Mouse (Mus musculus): ENCODE data around the gene Nelfa. TPM values are rescaled to one million over a fixed set of nuclear protein-coding genes. Genes with fewer than 3 reads are reported as not detected.
"Not testable (repeated sequence)": the region's sequence is repeated elsewhere in the genome, so short reads cannot be mapped to it uniquely, and the experiment has no call there.

Gene Nelfa
- polyA plus RNA-seq (2015; fragmentation: Nextera tagmentation; extraction: Ambion mirVana) = 47.7 and 49.9 TPM in 2 replicates

DNA sequence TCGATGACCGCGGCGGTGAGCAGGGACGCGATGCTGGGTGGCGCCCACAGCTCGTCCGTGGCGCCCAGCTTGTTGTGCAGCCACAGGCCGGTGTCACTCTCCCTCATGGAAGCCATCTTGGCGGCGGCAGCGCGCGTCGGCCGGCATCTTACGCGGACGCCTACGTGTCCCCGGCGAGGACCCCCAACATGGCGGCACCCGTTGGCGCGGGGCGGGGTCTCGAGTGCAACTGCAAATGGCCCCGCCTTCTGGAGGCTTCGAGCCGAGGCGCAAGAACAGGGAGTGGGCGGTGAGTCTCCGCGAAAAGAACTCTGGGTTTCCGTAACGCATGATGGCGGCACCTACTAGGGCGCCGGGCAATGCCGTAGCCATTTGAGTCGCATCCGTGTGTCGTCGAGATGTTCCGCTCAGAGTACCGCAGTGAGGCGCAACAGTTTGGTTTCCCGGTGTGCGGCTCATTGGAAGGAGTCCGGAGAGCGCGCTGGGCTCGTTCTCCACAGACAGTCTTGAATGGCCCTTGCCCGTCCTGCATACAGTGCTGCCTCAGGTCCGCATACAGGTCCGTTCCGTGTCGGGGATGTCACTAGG, at the start of gene Nelfa:
TSS of gene Nelfa (minus strand) at position 294 of the 588 bp plus-strand sequence.
- Histone ChIP-seq H3K4me3 (replicated peaks) (peak within 1 kb of the TSS; percentile 90), H3K27ac (peak within 1 kb of the TSS; percentile 93), H3K27me3 (no peaks in the 10 kb centered on the region), H3K4me1 (replicated peaks) (peaks cover 30% of the 10 kb centered on the region), H3K36me3 (peaks cover 10% of the 10 kb centered on the region; the same call in 1 of the 2 replicates), H3K9ac (replicated peaks) (peak within 1 kb of the TSS; percentile 93), H3K4me2 (replicated peaks) (peak within 1 kb of the TSS; percentile 67), H3K9me3 (0 out of 2 replicates have a peak, but pooled peaks cover 4% of the 10 kb centered on the region)
- WGBS = under 1% methylated on average over 61 of the region's 61 CpGs
- peak; percentile 97 for ATAC-seq

- H3K4me3 ChIP-seq (replicated peaks) = peak within 1 kb of the TSS; percentile 87
These were observed 47.3 kb upstream of the Nelfa start, which contains the start of gene Gm1673 for GRCm38 (mm10) chr5:33983309-33984121. Gene Gm1673, plus strand, starts transcription at chr5:33983433.

GRCm38 (mm10) chr5:33982731-33983259, 46.6 kb upstream of the Nelfa start:
- 3% methylated on average over 26 of the region's 26 CpGs for WGBS
- Histone ChIP-seq H3K4me1 (replicated peaks) (peaks cover 46% of the 10 kb centered on the region), H3K27me3 (no peaks in the 10 kb centered on the region), H3K9me3 (no peaks in the 10 kb centered on the region), H3K27ac (peak overlapping the region; percentile 94), H3K4me2 (replicated peaks) (peak overlapping the region; percentile 81), H3K4me3 (replicated peaks) (peak overlapping the region; percentile 87), H3K9ac (replicated peaks) (peak overlapping the region; percentile 94), H3K36me3 (peaks cover 25% of the 10 kb centered on the region)
- ATAC-seq = peak; percentile 65

More at GRCm38 (mm10) chr5:33983309-33984121, 47.3 kb upstream of the Nelfa start, which contains the start of gene Gm1673:
- Histone ChIP-seq H3K9ac (replicated peaks) (peak within 1 kb of the TSS; percentile 94), H3K4me1 (replicated peaks) (peaks cover 46% of the 10 kb centered on the region), H3K36me3 (peaks cover 25% of the 10 kb centered on the region), H3K27ac (peak within 1 kb of the TSS; percentile 94), H3K27me3 (no peaks in the 10 kb centered on the region), H3K9me3 (no peaks in the 10 kb centered on the region), H3K4me2 (replicated peaks) (peak within 1 kb of the TSS; percentile 81)
- ATAC-seq = peak; percentile 89
- WGBS = under 1% methylated on average over 80 of the region's 88 CpGs

DNA sequence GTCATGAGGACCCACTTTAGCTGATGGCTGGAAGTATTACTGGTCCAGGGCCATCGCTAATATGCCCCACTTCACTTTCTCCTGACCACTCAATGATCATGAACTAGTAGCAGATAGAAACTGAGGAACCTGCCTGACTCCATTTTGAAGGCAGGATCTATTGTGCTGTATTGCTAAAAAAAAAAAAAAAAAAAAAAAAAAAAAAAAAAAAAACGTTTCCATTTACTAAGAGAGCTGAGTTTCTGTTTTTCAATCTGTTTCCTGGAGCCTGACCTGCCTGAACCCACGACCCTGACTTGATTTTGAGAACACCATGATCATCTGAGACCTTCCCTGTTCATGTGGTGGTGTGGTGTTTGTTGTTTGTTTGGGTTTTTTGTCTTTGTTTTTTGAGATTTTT, 40.1 kb upstream of the Nelfa start:
- no peak overlapping the region for H3K9ac ChIP-seq (replicated peaks)
- peaks cover 10% of the 10 kb centered on the region; the same call in 1 of the 2 replicates for H3K36me3 ChIP-seq
- no peaks in the 10 kb centered on the region for H3K9me3 ChIP-seq
- H3K27me3 ChIP-seq = no peaks in the 10 kb centered on the region
- no peak overlapping the region for H3K4me3 ChIP-seq (replicated peaks)
- ATAC-seq = no peak
- H3K4me1 ChIP-seq (replicated peaks) = peaks cover 2% of the 10 kb centered on the region
- 41% methylated on average over 3 of the region's 3 CpGs for WGBS
- no peak overlapping the region for H3K4me2 ChIP-seq (replicated peaks)
- H3K27ac ChIP-seq = no peak overlapping the region

- peaks cover 4% of the 10 kb centered on the region; the same call in 1 of the 2 replicates for H3K36me3 ChIP-seq
- no peak overlapping the region for H3K4me2 ChIP-seq (replicated peaks)
- ATAC-seq = no peak
- H3K9me3 ChIP-seq = no peaks in the 10 kb centered on the region
- 63% methylated on average over 2 of the region's 2 CpGs for WGBS
- H3K4me1 ChIP-seq (replicated peaks) = no peaks in the 10 kb centered on the region
- no peak overlapping the region for H3K4me3 ChIP-seq (replicated peaks)
- no peaks in the 10 kb centered on the region for H3K27me3 ChIP-seq
- no peak overlapping the region for H3K9ac ChIP-seq (replicated peaks)
- no peak overlapping the region for H3K27ac ChIP-seq
These were observed 38.5 kb upstream of the Nelfa start for GRCm38 (mm10) chr5:33974736-33975135.

GRCm38 (mm10) chr5:33959382-33959781, 23.2 kb upstream of the Nelfa start:
- ATAC-seq = no peak
- H3K4me3 ChIP-seq (replicated peaks) = no peak overlapping the region
- H3K27me3 ChIP-seq = no peaks in the 10 kb centered on the region
- H3K4me1 ChIP-seq (replicated peaks) = no peaks in the 10 kb centered on the region
- H3K4me2 ChIP-seq (replicated peaks) = no peak overlapping the region
- peaks cover 1% of the 10 kb centered on the region; the same call in 1 of the 2 replicates for H3K9me3 ChIP-seq
- no peak overlapping the region for H3K9ac ChIP-seq (replicated peaks)
- WGBS = 80% methylated on average over 4 of the region's 4 CpGs
- no peak overlapping the region for H3K27ac ChIP-seq
- H3K36me3 ChIP-seq = no peaks in the 10 kb centered on the region

- no peaks in the 10 kb centered on the region for H3K27me3 ChIP-seq
- H3K4me3 ChIP-seq (replicated peaks) = no peak overlapping the region
- no peak overlapping the region for H3K9ac ChIP-seq (replicated peaks)
- H3K36me3 ChIP-seq = no peaks in the 10 kb centered on the region
- no peak overlapping the region for H3K27ac ChIP-seq
- no peaks in the 10 kb centered on the region for H3K4me1 ChIP-seq (replicated peaks)
- peaks cover 13% of the 10 kb centered on the region for H3K9me3 ChIP-seq
- H3K4me2 ChIP-seq (replicated peaks) = no peak overlapping the region
- 95% methylated on average over 4 of the region's 4 CpGs for WGBS
- ATAC-seq = no peak
These were observed 19.7 kb upstream of the Nelfa start for GRCm38 (mm10) chr5:33955868-33956267.

- 28% methylated on average over 10 of the region's 10 CpGs for WGBS
- Histone ChIP-seq H3K36me3 (no peaks in the 10 kb centered on the region), H3K4me2 (replicated peaks) (peak overlapping the region; percentile 27; the same call in 1 of the 2 replicates), H3K27me3 (no peaks in the 10 kb centered on the region), H3K27ac (no peak overlapping the region), H3K4me3 (replicated peaks) (peak overlapping the region; percentile 5; the same call in 1 of the 2 replicates), H3K4me1 (replicated peaks) (no peaks in the 10 kb centered on the region), H3K9me3 (peaks cover 13% of the 10 kb centered on the region), H3K9ac (replicated peaks) (no peak overlapping the region)
- peak; percentile 86 for ATAC-seq
These were observed 18.1 kb upstream of the Nelfa start for GRCm38 (mm10) chr5:33954354-33954753.

- H3K36me3 ChIP-seq = no peaks in the 10 kb centered on the region
- no peaks in the 10 kb centered on the region for H3K27me3 ChIP-seq
- no peak overlapping the region for H3K27ac ChIP-seq
- WGBS = 81% methylated on average over 16 of the region's 17 CpGs
- 0 out of 2 replicates have a peak, but pooled peaks have one; percentile 14 for ATAC-seq
- peaks cover 13% of the 10 kb centered on the region for H3K9me3 ChIP-seq
- no peaks in the 10 kb centered on the region for H3K4me1 ChIP-seq (replicated peaks)
- peak overlapping the region; percentile 5 for H3K4me3 ChIP-seq (replicated peaks)
- H3K9ac ChIP-seq (replicated peaks) = no peak overlapping the region
- peak overlapping the region; percentile 27; the same call in 1 of the 2 replicates for H3K4me2 ChIP-seq (replicated peaks)
These were observed 17.4 kb upstream of the Nelfa start for GRCm38 (mm10) chr5:33953471-33954185.

- Histone ChIP-seq H3K36me3 (peaks cover 12% of the 10 kb centered on the region), H3K27ac (0 out of 2 replicates have a peak overlapping the region, but pooled peaks have one; percentile 19), H3K27me3 (no peaks in the 10 kb centered on the region), H3K9me3 (peaks cover 11% of the 10 kb centered on the region), H3K9ac (replicated peaks) (no peak overlapping the region), H3K4me2 (replicated peaks) (no peak overlapping the region), H3K4me1 (replicated peaks) (no peaks in the 10 kb centered on the region), H3K4me3 (replicated peaks) (no peak overlapping the region)
- ATAC-seq = no peak
- WGBS = 54% methylated on average over 4 of the region's 4 CpGs
These were observed 12.1 kb upstream of the Nelfa start for GRCm38 (mm10) chr5:33948314-33948713.

- not testable (repeated sequence) for ATAC-seq
These were observed 10.8 kb upstream of the Nelfa start for GRCm38 (mm10) chr5:33947035-33947434.

More at GRCm38 (mm10) chr5:33947035-33947434, 10.8 kb upstream of the Nelfa start:
- H3K9ac ChIP-seq (replicated peaks); H3K4me3 ChIP-seq (replicated peaks); H3K4me2 ChIP-seq (replicated peaks); H3K27ac ChIP-seq; H3K4me1 ChIP-seq (replicated peaks); H3K27me3 ChIP-seq: not testable (repeated sequence)
- peaks cover 12% of the 10 kb centered on the region for H3K36me3 ChIP-seq
- H3K9me3 ChIP-seq = peaks cover 11% of the 10 kb centered on the region
- 88% methylated on average over 16 of the region's 16 CpGs for WGBS
